Mouse (Mus musculus) midbrain, embryonic 10.5 days (tissue): ENCODE data around the gene Icam1. TPM values are rescaled to one million over a fixed set of nuclear protein-coding genes. Genes with fewer than 3 reads are reported as not detected.
"Not testable (repeated sequence)": the region's sequence is repeated elsewhere in the genome, so short reads cannot be mapped to it uniquely, and the experiment has no call there.

ENCODE experiments used
- DNase-seq: peaks from one replicate; pipeline ENCODE4 v3.0.0-alpha.2; 2017; ENCODE audit warnings: low spot score
- H3K27ac ChIP-seq: fragments of 300-500 bp; sonication (generic); replicated peaks from 2 replicates; pipeline ENCODE4 v1.5.1; 2016; ENCODE audit warnings: mild to moderate bottlenecking
- H3K27me3 ChIP-seq: fragments of 300-500 bp; sonication (generic); 2 replicates; pipeline ENCODE4 v1.6.1; 2016; ENCODE audit warnings: low read depth, mild to moderate bottlenecking; ENCODE audit not compliant: poor library complexity, severe bottlenecking
- H3K36me3 ChIP-seq: fragments of 300-500 bp; sonication (generic); 2 replicates; pipeline ENCODE4 v1.6.1; 2016; ENCODE audit warnings: mild to moderate bottlenecking, moderate library complexity
- H3K4me1 ChIP-seq: fragments of 300-500 bp; sonication (generic); 2 replicates; pipeline ENCODE4 v1.6.1; 2016
- H3K4me3 ChIP-seq: fragments of 300-500 bp; sonication (generic); 2 replicates; pipeline ENCODE4 v1.5.1; 2016; ENCODE audit warnings: mild to moderate bottlenecking, moderate library complexity
- H3K9me3 ChIP-seq: fragments of 300-500 bp; sonication (generic); replicated peaks from 2 replicates; pipeline ENCODE4 v1.6.1; 2016; ENCODE audit warnings: mild to moderate bottlenecking
- WGBS: fragments of 180-500 bp; shearing (Covaris S2); methylation state at CpG from one replicate; pipeline ENCODE4 v1.1.7; 2016; 5-methylcytosine and 5-hydroxymethylcytosine counted together
- polyA plus RNA-seq: library from polyadenylated mRNA; unstranded; fragments of >200 nt; fragmentation: Nextera tagmentation; extraction: Ambion mirVana; gene quantifications from 2 replicates; pipeline ENCODE4 v1.2.1, GENCODE M21; 2016

The Icam1 gene
- polyA plus RNA-seq, 1 experiment from 2014 or later = 4.9 TPM

DNA sequence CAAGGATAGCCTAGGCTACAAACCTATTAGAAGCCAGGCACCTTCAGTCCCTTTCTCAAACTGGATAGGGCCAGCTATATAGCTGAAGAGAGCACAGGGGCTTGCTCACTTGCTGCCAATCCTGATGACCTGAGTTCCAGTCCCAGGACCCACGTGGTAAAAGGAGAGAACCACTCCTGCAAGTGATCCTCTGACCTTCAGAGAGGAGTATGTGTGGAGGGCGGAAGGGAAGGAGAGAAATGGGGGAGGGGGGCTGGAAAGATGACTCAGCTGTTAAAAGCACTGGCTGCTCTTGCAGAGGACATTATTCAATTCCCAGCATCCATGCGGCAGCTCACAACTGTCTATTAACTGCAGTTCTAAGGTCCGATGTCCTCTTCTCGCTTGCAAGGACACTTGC lies 36.6 kb upstream of the Icam1 start:
- Histone ChIP-seq H3K9me3 (no peaks in the 10 kb centered on the region), H3K27ac (no peak overlapping the region), H3K27me3 (peaks cover 14% of the 10 kb centered on the region), H3K4me3 (no peak overlapping the region), H3K36me3 (no peaks in the 10 kb centered on the region), H3K4me1 (peaks cover 25% of the 10 kb centered on the region)
- 77% methylated on average over 5 of the region's 5 CpGs for WGBS
- DNase-seq = no peak

DNA sequence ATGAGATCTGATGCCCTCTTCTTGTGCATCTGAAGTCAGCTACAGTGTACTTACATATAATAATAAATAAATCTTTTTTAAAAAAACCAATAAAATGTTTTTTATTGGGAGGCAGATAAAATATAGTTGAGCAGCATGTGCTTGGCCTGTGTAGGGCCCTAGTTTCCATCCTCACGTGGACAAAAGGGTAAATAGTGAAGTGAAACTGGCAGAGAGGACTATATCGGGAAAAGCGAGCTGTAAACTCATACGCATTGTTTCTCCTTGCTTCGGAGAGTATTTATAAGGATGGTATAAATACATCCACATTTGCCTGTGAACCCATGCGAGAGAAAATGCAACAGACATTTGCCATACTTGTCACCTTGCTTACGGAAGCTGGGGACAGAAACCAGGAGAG lies 36.0 kb upstream of the Icam1 start:
- Histone ChIP-seq H3K36me3 (no peaks in the 10 kb centered on the region), H3K27me3 (peaks cover 9% of the 10 kb centered on the region), H3K4me1 (peaks cover 21% of the 10 kb centered on the region), H3K27ac (no peak overlapping the region), H3K9me3 (no peaks in the 10 kb centered on the region), H3K4me3 (no peak overlapping the region)
- WGBS = 90% methylated on average over 7 of the region's 7 CpGs
- DNase-seq = no peak

DNA sequence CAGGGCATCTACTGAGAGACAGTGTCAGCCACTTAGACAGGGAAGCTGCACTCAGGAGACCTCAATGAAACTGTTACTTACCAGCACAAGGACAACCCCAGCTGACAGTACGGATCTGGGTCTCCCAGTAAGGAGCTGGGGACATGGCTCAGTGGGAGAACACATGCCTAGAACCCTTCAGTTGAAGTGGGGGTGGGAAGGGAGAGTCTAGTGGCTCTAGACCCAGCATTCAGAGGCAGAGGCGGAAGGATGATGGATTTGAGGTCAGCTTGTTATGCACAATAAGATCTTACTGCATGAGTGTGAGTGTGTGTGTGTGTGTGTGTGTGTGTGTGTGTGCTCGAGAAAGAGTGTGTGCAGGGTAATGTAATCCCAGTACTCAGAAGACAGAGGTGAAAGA lies 33.6 kb upstream of the Icam1 start:
- Histone ChIP-seq H3K27ac (no peak overlapping the region), H3K4me3 (no peak overlapping the region), H3K27me3 (no peaks in the 10 kb centered on the region), H3K36me3 (no peaks in the 10 kb centered on the region), H3K4me1 (no peaks in the 10 kb centered on the region), H3K9me3 (no peaks in the 10 kb centered on the region)
- DNase-seq = no peak
- 78% methylated on average over 3 of the region's 3 CpGs for WGBS

DNA sequence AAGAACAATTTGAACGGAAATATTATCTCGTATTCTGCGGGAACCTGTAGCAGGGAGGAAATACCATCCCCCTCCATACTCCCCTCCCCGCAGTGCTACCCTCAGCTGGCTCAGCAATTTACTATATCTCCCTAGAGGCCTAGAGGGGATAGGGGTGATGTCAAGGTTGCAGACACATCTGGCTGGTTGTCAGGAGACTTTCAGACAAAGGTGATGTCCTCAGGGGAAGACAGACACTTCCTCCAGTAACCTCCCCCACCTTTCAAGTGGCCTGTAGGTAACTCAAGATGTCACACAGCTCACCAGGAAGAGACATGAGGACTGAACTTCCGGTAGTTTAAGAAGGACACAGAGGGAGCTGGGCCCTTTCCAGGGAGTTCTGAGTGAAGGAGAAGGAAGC lies 32.6 kb upstream of the Icam1 start:
- Histone ChIP-seq H3K4me3 (no peak overlapping the region), H3K27me3 (peaks cover 7% of the 10 kb centered on the region; the same call in 1 of the 2 replicates), H3K4me1 (no peaks in the 10 kb centered on the region), H3K36me3 (no peaks in the 10 kb centered on the region), H3K27ac (no peak overlapping the region), H3K9me3 (no peaks in the 10 kb centered on the region)
- DNase-seq = no peak
- WGBS = 67% methylated on average over 5 of the region's 5 CpGs

DNA sequence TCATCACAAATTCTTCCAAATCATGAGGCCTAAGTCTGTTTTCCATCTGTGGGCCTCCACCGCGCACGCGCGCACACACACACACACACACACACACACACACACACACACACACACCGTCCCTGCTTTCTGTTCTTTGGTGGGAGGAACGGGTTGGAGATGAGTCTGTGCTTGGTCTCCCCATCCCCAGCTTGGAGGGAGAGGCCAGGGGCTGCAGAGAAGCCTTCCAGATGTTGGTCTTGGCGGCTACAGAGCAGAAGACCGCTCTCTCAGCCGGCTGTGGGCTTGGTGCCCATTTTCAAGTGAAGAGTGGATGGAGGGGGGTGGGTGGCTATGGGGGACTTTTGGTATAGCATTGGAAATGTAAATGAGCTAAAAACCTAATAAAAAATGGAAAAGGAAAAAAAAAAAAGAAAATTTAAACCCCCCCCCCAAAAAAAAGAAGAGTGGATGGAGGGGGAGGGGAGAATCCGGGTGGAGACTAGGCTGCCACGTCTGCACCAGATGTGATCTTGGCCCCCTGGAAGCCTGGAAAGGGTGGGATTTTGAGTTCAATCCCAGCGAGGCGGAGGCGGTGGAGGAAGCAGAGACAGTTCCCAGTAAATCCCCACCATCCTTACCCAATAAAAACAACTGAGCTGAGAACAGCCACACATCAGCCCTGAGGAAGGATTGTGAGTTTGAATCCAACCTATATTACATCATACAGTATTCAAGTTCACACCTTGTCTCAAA lies 28.7 kb upstream of the Icam1 start:
- no peak overlapping the region for H3K4me3 ChIP-seq
- WGBS = 70% methylated on average over 15 of the region's 15 CpGs
- H3K4me1 ChIP-seq = peaks cover 7% of the 10 kb centered on the region
- no peaks in the 10 kb centered on the region for H3K9me3 ChIP-seq
- no peak for DNase-seq
- peaks cover 14% of the 10 kb centered on the region for H3K27me3 ChIP-seq
- H3K36me3 ChIP-seq = no peaks in the 10 kb centered on the region
- no peak overlapping the region for H3K27ac ChIP-seq

DNA sequence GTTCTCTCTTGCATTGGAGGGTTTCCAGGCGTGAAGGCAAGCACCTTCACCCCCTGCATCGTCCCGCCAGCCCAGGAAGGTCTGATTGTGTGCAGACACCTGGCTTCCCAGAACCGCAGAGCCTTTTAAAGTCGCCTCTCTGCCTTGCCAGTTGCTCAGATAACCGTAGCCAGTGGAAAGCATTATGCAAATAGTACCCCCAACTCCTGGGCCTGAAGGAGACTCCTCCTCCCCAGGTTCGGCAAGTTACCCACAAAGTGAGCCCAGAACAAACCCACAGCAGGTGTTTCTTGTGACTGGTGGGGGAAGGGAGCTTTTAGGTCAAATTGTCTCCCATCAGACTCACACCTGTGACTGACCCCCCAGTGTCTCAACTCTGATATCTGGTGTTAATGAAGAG lies 27.8 kb upstream of the Icam1 start:
- no peak for DNase-seq
- Histone ChIP-seq H3K4me1 (peaks cover 7% of the 10 kb centered on the region), H3K9me3 (no peaks in the 10 kb centered on the region), H3K27me3 (peaks cover 14% of the 10 kb centered on the region), H3K4me3 (no peak overlapping the region), H3K27ac (no peak overlapping the region), H3K36me3 (no peaks in the 10 kb centered on the region)
- 27% methylated on average over 7 of the region's 7 CpGs for WGBS

DNA sequence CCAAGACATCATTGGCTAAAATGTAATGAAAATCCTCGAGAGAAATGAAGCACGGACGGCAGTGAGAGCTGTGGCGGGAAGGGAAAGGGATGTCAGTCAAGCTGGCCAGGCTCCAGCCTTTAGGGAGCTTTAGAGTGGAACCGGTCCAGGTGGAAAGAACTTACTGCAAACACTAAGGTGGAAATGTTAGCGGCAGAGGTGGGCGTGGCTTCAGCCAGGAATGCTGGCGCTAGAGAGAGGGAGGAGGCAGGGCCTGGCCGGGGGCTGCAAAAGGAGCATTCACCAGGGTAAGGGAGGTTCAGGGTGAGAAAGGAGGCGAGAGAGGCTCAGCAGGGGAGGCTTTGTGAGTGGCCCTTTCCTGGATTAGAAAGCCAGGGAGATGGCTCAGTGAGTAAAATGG lies 24.9 kb upstream of the Icam1 start:
- peaks cover 14% of the 10 kb centered on the region for H3K27me3 ChIP-seq
- peaks cover 7% of the 10 kb centered on the region for H3K4me1 ChIP-seq
- WGBS = 7% methylated on average over 10 of the region's 10 CpGs
- DNase-seq = peak; percentile 30
- no peak overlapping the region; the same call in 1 of the 2 replicates for H3K27ac ChIP-seq
- no peaks in the 10 kb centered on the region for H3K9me3 ChIP-seq
- H3K4me3 ChIP-seq = no peak overlapping the region
- no peaks in the 10 kb centered on the region for H3K36me3 ChIP-seq

DNA sequence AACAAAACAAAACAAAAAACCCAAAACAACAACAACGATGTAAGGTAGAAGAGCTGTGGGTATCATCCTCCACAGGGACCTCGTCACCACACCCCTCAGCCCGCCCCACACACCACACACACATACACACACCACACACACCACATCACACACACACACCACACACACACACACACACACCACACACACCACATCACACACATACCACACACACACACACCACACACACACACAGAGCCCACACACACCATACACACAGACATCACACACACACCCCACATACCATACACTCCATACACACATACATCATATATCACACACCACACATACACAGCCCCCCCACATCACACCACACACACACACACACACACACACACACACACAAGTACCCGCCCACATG lies 24.2 kb upstream of the Icam1 start:
- WGBS = 83% methylated on average over 4 of the region's 4 CpGs

DNA sequence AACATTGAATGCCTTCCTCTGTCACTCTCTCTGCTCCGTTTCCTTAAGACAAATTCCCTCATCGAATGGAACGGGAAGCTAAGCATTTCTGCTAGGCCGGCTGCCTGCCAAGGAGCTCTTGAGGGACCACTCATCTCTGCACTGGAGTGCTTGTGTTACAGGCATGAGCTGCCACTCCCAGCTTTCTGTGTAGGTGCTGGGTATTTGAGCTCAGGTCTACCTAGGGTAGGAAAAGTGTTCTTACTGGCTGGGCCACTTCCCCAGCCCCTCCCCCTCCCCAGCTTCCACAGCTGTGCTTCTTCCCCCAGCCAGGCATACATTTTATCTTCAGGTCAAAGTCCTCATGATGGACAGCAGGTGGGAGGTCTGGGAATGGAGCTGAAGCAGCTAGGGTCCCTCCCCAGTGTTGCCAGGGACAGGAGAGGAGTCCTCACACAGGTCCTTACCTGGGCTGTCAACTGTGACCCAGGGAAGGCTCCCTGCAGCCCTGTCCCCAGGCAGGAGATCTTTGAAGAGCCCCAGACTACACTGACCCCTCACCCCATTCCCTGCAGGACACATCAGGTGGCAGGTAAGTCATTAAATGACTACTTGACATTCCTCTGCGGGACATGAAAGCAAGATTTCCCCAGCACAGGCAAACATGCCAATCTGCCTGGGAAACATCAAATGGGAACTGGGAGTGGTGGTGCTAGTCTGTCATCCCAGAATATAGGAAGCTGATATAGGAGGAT lies 22.5 kb upstream of the Icam1 start:
- Histone ChIP-seq H3K27me3 (peaks cover 7% of the 10 kb centered on the region; the same call in 1 of the 2 replicates), H3K9me3 (no peaks in the 10 kb centered on the region), H3K4me3 (no peak overlapping the region), H3K36me3 (no peaks in the 10 kb centered on the region), H3K27ac (no peak overlapping the region), H3K4me1 (peaks cover 7% of the 10 kb centered on the region)
- WGBS = 61% methylated on average over 5 of the region's 5 CpGs
- no peak for DNase-seq

More for the DNA sequence above, 24.2 kb upstream of the Icam1 start:
- DNase-seq = no peak
- Histone ChIP-seq H3K36me3 (no peaks in the 10 kb centered on the region), H3K27me3 (peaks cover 14% of the 10 kb centered on the region), H3K27ac (no peak overlapping the region), H3K4me3 (no peak overlapping the region), H3K4me1 (peaks cover 7% of the 10 kb centered on the region), H3K9me3 (no peaks in the 10 kb centered on the region)

DNA sequence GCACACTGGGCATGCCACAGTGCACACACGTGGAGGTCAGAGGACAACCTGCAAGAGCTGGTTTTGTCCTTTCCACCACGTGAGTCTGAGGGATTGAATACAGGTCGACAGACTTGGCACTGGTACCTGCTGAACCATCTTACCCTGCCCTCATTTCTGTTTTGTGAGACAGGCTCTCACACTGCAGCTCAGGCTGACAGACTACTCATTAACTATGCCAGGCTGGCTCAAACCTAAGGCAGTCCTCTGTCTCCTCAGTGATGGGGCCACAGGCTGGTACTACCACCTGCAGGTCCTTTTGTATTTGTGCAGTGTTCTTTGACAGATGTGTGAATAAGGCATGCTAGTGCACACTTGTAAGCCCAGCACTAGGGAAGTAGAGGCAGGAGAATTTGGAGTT lies 20.7 kb upstream of the Icam1 start:
- no peak overlapping the region for H3K27ac ChIP-seq
- H3K4me3 ChIP-seq = no peak overlapping the region
- H3K27me3 ChIP-seq = no peaks in the 10 kb centered on the region
- 72% methylated on average over 3 of the region's 3 CpGs for WGBS
- H3K36me3 ChIP-seq = no peaks in the 10 kb centered on the region
- H3K9me3 ChIP-seq = no peaks in the 10 kb centered on the region
- no peak for DNase-seq
- H3K4me1 ChIP-seq = peaks cover 7% of the 10 kb centered on the region

DNA sequence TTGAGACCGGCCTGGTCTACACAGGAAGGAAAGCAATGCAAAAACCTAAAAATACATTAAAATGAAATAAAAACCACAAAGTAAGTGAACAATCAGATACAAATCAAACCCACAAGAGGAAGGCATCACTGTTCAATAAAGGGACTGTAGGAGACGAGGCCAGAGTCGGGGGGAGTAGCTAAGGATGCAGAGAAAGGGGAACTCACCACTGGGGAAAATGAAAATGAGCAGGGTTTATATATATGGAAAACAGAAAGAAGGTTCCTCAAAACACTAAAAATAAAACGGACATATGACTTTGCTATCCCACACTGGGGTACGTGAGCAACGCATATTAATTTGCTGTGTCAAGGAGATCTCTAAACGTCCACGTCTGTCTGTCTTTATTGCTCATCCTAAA lies 18.7 kb upstream of the Icam1 start:
- H3K4me1 ChIP-seq = no peaks in the 10 kb centered on the region
- H3K9me3 ChIP-seq = no peaks in the 10 kb centered on the region
- H3K27ac ChIP-seq = no peak overlapping the region
- H3K4me3 ChIP-seq = no peak overlapping the region
- no peaks in the 10 kb centered on the region for H3K27me3 ChIP-seq
- 93% methylated on average over 8 of the region's 8 CpGs for WGBS
- no peaks in the 10 kb centered on the region for H3K36me3 ChIP-seq
- DNase-seq = no peak

DNA sequence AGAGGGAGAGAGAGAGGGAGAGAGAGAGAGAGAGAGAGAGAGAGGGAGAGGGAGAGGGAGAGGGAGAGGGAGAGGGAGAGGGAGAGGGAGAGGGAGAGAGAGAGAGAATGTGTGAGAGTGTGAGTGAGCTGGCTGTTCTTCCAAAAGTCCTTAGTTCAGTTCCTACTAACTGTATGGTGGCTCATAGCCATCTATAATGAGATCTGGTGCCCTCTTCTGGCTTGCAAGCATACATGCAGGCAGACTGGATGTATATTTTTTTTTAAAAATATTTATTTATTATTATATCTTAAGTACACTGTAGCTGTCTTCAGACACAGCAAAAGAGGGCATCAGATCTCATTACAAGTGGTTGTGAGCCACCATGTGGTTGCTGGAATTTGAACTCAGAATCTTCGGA lies 17.4 kb upstream of the Icam1 start:
- DNase-seq, H3K4me3 ChIP-seq: not testable (repeated sequence)
- WGBS = 82% methylated on average over 1 of the region's 1 CpGs

DNA sequence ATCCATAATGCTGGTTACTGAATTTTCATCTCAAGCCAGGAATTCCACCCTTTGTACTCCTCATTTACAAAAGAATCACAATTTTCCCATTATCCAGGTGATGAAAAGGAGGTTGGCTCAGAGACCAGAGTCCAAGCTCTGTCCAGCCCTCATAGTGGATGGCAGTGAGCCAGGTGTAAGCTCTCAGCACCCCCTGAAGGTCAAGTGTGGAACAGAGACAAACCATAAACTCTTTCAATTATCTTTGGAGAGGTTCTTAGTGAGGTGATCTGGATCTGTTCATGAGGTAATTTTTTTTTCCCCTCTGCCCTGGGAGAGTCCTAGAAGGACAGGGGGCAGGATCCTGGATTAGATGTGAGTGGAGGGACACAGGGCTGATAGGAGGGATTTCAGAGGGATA lies 15.0 kb upstream of the Icam1 start:
- Histone ChIP-seq H3K36me3 (peaks cover 15% of the 10 kb centered on the region), H3K27me3 (no peaks in the 10 kb centered on the region)
- DNase-seq = no peak

More for the DNA sequence above, 17.4 kb upstream of the Icam1 start:
- H3K4me1 ChIP-seq, H3K27me3 ChIP-seq, H3K36me3 ChIP-seq, H3K9me3 ChIP-seq, H3K27ac ChIP-seq: not testable (repeated sequence)

More for the DNA sequence above, 15.0 kb upstream of the Icam1 start:
- no peak overlapping the region for H3K27ac ChIP-seq
- peaks cover 13% of the 10 kb centered on the region for H3K4me1 ChIP-seq
- H3K4me3 ChIP-seq = no peak overlapping the region
- no peaks in the 10 kb centered on the region for H3K9me3 ChIP-seq
